Mouse (Mus musculus): ENCODE results near the gene Gucy1b2.

- no peak for TF ChIP-seq GATA1 (IDR thresholded peaks at IDR 0.05; ENCODE audit: borderline replicate concordance, low read length)
- TF ChIP-seq FLI1 (IDR thresholded peaks at IDR 0.05; ENCODE audit: low read length): no peak
Observed at GRCm38 (mm10) chr14:62374001-62374400, 82.1 kb downstream of the Gucy1b2 start.

Measured in megakaryocyte, embryonic 14.5 days (primary cell).